Mouse (Mus musculus): ENCODE data around the gene Flnb.

Flnb gene

DNA sequence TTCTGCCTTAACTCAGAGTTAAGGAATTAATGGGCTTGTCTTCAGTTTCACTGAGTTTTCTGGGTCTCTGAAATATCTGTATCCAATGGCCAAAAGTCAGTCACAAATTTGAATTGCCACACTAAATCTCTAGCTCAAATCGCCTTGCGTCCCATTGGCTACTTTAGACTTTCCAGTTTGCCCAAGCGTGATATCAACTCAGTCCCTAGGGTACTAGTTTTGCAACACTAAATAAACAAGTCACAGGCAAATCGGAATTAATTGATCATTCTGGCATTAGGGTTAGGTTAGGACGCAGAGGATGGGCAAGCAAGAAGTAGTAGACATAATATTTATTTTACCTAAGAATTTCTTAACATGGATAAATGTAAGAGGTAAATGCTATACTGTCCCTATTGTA is 182.5 kb downstream of the Flnb start:
- no peak for DNase-seq

All from lung, postnatal 14 days (tissue).